Mouse (Mus musculus) lung, adult 2 months (tissue): ENCODE data around the gene Olfr1367.

ENCODE experiments used
- CTCF ChIP-seq: fragments of 200-500 bp; IDR thresholded peaks from 2 replicates; pipeline ENCODE4 v1.5.1; 2011; ENCODE audit warnings: mild to moderate bottlenecking, low read length, control low read depth; ENCODE audit not compliant: insufficient read depth
- POLR2A ChIP-seq: fragments of 200-500 bp; IDR thresholded peaks from 2 replicates; pipeline ENCODE4 v1.6.1; 2011; ENCODE audit warnings: low read depth, mild to moderate bottlenecking, control low read depth, low read length, borderline replicate concordance; ENCODE audit errors: extremely low read depth

DNA sequence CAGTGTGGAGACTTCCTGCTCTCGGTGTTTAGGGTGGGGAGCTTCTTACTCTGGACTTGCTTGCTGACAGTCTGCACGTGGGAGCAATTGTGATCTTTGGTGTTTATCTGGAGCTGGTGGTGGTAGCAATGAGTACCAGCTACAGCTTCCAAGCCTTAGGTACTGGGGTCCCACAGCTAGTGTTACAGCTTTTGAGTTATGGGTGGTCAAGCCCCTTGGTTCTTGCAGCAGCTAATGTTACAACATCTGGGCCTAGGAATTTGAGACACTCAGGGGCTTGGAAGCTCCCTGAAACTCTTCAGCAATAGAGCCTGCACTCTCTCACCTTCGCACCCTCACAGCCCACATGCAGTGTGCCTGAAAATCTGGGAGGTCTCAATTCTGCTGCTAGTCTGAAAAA, 26.4 kb upstream of the Olfr1367 start:
- TF ChIP-seq CTCF (no peak), POLR2A (no peak)
